Mouse (Mus musculus): ENCODE measurements around the gene Olfr1157. TPM values are rescaled to one million over a fixed set of nuclear protein-coding genes. Genes with fewer than 3 reads are reported as not detected.

Gene Olfr1157
- polyA plus RNA-seq (2015; fragmentation: Nextera tagmentation; extraction: Ambion mirVana), result not detected in 2 replicates

DNA sequence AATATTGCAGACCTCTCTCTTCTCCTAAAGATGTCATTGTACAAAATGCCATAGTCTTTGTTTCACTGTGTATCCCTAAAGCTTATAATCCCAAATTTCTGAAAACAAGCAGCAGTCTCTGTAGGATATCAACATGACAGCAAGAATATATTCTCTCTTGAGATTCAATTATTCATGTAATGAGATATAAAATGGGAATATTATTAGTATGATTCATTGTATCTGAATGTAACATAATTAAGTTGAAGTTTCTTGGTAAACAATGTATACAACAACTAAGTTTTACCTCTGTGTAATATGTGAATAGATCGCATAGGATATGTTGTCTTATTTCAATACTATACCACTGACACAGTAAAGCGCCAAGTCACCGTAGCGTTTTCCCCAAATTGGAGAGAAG lies at the start of gene Olfr1157:
Gene Olfr1157, minus strand, starts transcription at position 101 of the 400 bp plus-strand sequence.
- 96% methylated on average over 4 of the region's 4 CpGs for WGBS
- Histone ChIP-seq H3K27me3 (ENCODE audit: insufficient read depth, low read length) (no peaks in the 10 kb centered on the region), H3K9ac (ENCODE audit: low read depth, low read length) (no peak within 1 kb of the TSS), H3K27ac (no peak within 1 kb of the TSS), H3K4me3 (replicated peaks; ENCODE audit: low read depth, low read length) (no peak within 1 kb of the TSS), H3K36me3 (ENCODE audit: insufficient read depth, low read length) (no peaks in the 10 kb centered on the region), H3K4me2 (ENCODE audit: low read length) (no peak within 1 kb of the TSS), H3K4me1 (replicated peaks; ENCODE audit: insufficient read depth, low read length) (no peaks in the 10 kb centered on the region), H3K9me3 (replicated peaks; ENCODE audit: low read length) (no peaks in the 10 kb centered on the region)
- no peak for TF ChIP-seq CTCF (IDR thresholded peaks at IDR 0.05; ENCODE audit: low read depth)
- DNase-seq (ENCODE audit: low spot score), result no peak
- ATAC-seq (replicated peaks; ENCODE audit: low FRiP score, low read depth), result no peak

DNA sequence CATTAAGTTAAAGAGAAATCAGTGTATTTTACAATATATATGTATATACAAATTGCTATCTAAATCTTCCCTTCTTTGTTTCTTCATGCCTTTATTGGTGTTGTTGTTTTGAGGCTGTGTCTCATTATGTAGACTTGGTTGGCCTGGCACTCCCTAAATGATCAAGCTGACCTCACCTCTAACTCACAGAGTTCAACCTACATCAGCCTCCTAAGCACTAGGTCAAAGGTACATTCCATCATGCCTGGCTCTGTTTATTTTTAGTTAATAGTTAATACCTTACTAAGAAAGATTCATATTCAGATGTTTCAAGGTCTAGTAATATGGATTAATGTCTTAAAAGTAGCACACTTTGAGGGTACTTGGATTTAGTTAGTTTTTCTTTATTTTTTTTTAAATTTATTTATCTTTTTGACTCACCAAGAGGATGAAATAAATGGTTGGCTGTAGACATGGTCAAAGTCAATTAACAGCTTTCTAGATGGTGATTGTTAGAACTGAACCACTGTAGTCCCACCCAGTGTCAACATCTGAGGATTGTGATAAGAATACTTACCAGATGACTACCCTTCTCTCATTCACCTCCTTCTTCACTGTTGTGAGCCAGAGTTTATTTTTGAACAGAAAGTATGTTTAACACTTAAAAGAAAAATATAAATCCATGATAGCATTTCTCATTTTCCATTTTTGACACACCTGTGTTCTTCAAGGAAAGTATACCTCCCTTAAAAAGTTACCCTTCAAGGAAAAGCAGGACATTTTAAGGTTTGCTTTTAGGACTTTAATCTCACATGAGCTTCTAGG lies 39.6 kb upstream of the Olfr1157 start, which contains the start of gene Olfr1160:
Gene Olfr1160, minus strand, starts transcription at position 754 of the 804 bp plus-strand sequence.
- Histone ChIP-seq H3K9ac (ENCODE audit: low read depth, low read length) (no peak within 1 kb of the TSS), H3K36me3 (ENCODE audit: insufficient read depth, low read length) (no peaks in the 10 kb centered on the region), H3K27ac (no peak within 1 kb of the TSS), H3K4me2 (ENCODE audit: low read length) (no peak within 1 kb of the TSS), H3K9me3 (replicated peaks; ENCODE audit: low read length) (no peaks in the 10 kb centered on the region), H3K27me3 (ENCODE audit: insufficient read depth, low read length) (no peaks in the 10 kb centered on the region), H3K4me1 (replicated peaks; ENCODE audit: insufficient read depth, low read length) (no peaks in the 10 kb centered on the region), H3K4me3 (replicated peaks; ENCODE audit: low read depth, low read length) (no peak within 1 kb of the TSS)
- DNase-seq (ENCODE audit: low spot score), result no peak
- no peak for TF ChIP-seq CTCF (IDR thresholded peaks at IDR 0.05; ENCODE audit: low read depth)
- ATAC-seq (replicated peaks; ENCODE audit: low FRiP score, low read depth), result no peak

DNA sequence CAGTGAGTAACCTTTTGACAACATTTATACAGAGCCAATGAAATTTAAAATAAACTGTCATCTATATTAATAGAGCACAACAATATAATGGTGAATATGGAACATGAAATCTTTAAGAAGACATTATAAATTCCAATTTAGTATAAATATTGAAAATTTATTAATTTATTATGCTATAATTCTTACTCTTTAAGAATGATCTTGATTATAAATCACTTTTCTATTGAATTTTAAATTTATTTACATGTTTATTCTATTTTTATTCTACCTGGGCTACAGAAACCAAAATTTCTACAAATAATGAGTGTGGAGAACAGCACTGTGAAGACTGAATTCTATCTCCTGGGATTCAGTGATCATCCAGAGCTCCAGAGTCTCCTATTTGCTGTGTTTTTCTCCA lies 21.7 kb upstream of the Olfr1157 start, which contains the start of gene Olfr1158:
Gene Olfr1158, plus strand, starts transcription at position 301 of the 400 bp plus-strand sequence.
- Histone ChIP-seq H3K4me3 (replicated peaks; ENCODE audit: low read depth, low read length) (no peak within 1 kb of the TSS), H3K27me3 (ENCODE audit: insufficient read depth, low read length) (no peaks in the 10 kb centered on the region), H3K36me3 (ENCODE audit: insufficient read depth, low read length) (no peaks in the 10 kb centered on the region), H3K4me1 (replicated peaks; ENCODE audit: insufficient read depth, low read length) (no peaks in the 10 kb centered on the region), H3K4me2 (ENCODE audit: low read length) (no peak within 1 kb of the TSS), H3K9ac (ENCODE audit: low read depth, low read length) (no peak within 1 kb of the TSS), H3K9me3 (replicated peaks; ENCODE audit: low read length) (no peaks in the 10 kb centered on the region), H3K27ac (no peak within 1 kb of the TSS)
- no peak for DNase-seq (ENCODE audit: low spot score)
- no peak for ATAC-seq (replicated peaks; ENCODE audit: low FRiP score, low read depth)
- TF ChIP-seq CTCF (IDR thresholded peaks at IDR 0.05; ENCODE audit: low read depth), result no peak

DNA sequence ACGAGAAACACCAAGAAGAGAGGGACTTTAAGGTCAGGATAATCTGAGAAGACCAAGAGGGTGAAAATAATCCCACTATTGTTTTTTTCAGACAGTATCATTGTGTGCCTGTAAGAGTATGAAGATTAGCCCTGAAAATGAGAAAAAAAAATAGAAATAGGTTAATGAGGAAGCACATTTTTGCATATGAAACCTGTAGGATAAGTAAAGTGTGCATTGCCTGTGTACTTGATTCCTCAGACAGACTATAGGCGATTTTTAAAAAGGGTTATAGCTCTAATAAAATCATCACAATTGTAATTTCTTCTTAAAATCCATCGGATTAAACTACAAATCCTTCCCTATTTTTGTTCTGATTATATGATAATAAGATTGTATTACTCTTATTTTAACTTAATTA lies 6.5 kb upstream of the Olfr1157 start, which contains the start of gene Olfr74:
Gene Olfr74, minus strand, starts transcription at position 101 of the 400 bp plus-strand sequence.
- no peak for TF ChIP-seq CTCF (IDR thresholded peaks at IDR 0.05; ENCODE audit: low read depth)
- H3K27me3 ChIP-seq (ENCODE audit: insufficient read depth, low read length), result no peaks in the 10 kb centered on the region
- WGBS, result 67% methylated on average over 3 of the region's 3 CpGs

DNA sequence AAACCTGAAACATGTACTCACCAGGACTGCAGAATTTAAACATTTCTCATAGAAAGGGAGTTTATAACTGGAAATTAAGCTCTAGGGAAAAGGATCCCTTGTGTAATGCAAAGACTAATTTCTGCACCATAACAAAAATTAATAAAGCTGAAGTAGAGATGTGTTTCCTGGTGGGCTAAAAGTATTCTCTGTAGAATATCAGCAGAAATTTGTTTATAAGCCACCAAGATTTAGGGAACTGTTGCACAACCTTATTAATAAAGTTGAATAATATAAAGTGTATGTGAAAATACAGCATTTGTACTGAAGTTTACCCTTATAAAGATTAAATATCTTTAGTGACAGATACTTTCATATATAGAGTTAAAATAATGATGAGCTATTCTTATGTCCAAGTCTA lies 15.1 kb downstream of the Olfr1157 start, which contains the start of gene Olfr1156:
Gene Olfr1156, minus strand, starts transcription at position 101 of the 400 bp plus-strand sequence.
- Histone ChIP-seq H3K9me3 (replicated peaks; ENCODE audit: low read length) (no peaks in the 10 kb centered on the region), H3K4me3 (replicated peaks; ENCODE audit: low read depth, low read length) (no peak within 1 kb of the TSS), H3K27ac (no peak within 1 kb of the TSS), H3K27me3 (ENCODE audit: insufficient read depth, low read length) (no peaks in the 10 kb centered on the region), H3K4me2 (ENCODE audit: low read length) (no peak within 1 kb of the TSS), H3K4me1 (replicated peaks; ENCODE audit: insufficient read depth, low read length) (no peaks in the 10 kb centered on the region), H3K9ac (ENCODE audit: low read depth, low read length) (no peak within 1 kb of the TSS), H3K36me3 (ENCODE audit: insufficient read depth, low read length) (no peaks in the 10 kb centered on the region)
- ATAC-seq (replicated peaks; ENCODE audit: low FRiP score, low read depth) (no peak), DNase-seq (ENCODE audit: low spot score) (no peak)
- TF ChIP-seq CTCF (IDR thresholded peaks at IDR 0.05; ENCODE audit: low read depth), result no peak

More for the DNA sequence above, 6.5 kb upstream of the Olfr1157 start, which contains the start of gene Olfr74:
- Histone ChIP-seq H3K9me3 (replicated peaks; ENCODE audit: low read length) (no peaks in the 10 kb centered on the region), H3K36me3 (ENCODE audit: insufficient read depth, low read length) (no peaks in the 10 kb centered on the region), H3K4me2 (ENCODE audit: low read length) (no peak within 1 kb of the TSS), H3K27ac (no peak within 1 kb of the TSS), H3K9ac (ENCODE audit: low read depth, low read length) (no peak within 1 kb of the TSS), H3K4me3 (replicated peaks; ENCODE audit: low read depth, low read length) (no peak within 1 kb of the TSS), H3K4me1 (replicated peaks; ENCODE audit: insufficient read depth, low read length) (no peaks in the 10 kb centered on the region)
- DNase-seq (ENCODE audit: low spot score) (no peak), ATAC-seq (replicated peaks; ENCODE audit: low FRiP score, low read depth) (no peak)

DNA sequence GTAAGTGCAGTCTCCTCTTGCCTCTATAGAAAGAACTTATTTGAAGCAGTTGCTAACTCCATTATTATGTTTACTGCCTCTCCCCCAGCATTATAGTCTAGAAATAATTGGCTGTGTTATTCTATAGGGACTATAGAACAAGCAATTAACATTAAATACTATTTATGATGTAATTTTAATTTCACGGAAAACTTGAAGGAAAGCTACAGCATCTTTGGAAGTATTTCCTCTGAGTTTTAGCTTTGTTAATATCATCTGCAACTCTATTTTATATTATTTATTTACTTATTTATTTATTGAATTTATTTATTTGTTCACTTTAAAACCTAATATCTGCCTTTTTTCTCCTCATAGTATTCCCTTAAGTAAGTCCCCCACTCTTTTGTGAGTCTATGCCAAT lies 23.1 kb downstream of the Olfr1157 start, which contains the start of gene Olfr1155:
Gene Olfr1155, minus strand, starts transcription at position 101 of the 400 bp plus-strand sequence.
- TF ChIP-seq CTCF (IDR thresholded peaks at IDR 0.05; ENCODE audit: low read depth), result no peak
- H3K27ac ChIP-seq, result no peak within 1 kb of the TSS
- no peaks in the 10 kb centered on the region for H3K27me3 ChIP-seq (ENCODE audit: insufficient read depth, low read length)
- no peak within 1 kb of the TSS for H3K9ac ChIP-seq (ENCODE audit: low read depth, low read length)
- no peaks in the 10 kb centered on the region for H3K36me3 ChIP-seq (ENCODE audit: insufficient read depth, low read length)
- H3K4me2 ChIP-seq (ENCODE audit: low read length), result no peak within 1 kb of the TSS
- ATAC-seq (replicated peaks; ENCODE audit: low FRiP score, low read depth), result no peak
- 96% methylated on average over 1 of the region's 1 CpGs for WGBS
- no peaks in the 10 kb centered on the region for H3K9me3 ChIP-seq (replicated peaks; ENCODE audit: low read length)
- no peak within 1 kb of the TSS for H3K4me3 ChIP-seq (replicated peaks; ENCODE audit: low read depth, low read length)
- H3K4me1 ChIP-seq (replicated peaks; ENCODE audit: insufficient read depth, low read length), result no peaks in the 10 kb centered on the region
- no peak for DNase-seq (ENCODE audit: low spot score)

Other genes with a start within 250 kb of the Olfr1157 start
- gene Olfr1138, start 228.3 kb downstream of the Olfr1157 start, polyA plus RNA-seq (2015; fragmentation: Nextera tagmentation; extraction: Ambion mirVana), result not detected in 2 replicates
- not detected in 2 replicates for gene Olfr1140, start 224.5 kb downstream of the Olfr1157 start, polyA plus RNA-seq (2015; fragmentation: Nextera tagmentation; extraction: Ambion mirVana)
- gene Olfr1141, start 214.3 kb downstream of the Olfr1157 start, polyA plus RNA-seq (2015; fragmentation: Nextera tagmentation; extraction: Ambion mirVana), result not detected in 2 replicates
- gene Olfr152, start 188.8 kb downstream of the Olfr1157 start, polyA plus RNA-seq (2015; fragmentation: Nextera tagmentation; extraction: Ambion mirVana), result not detected in 2 replicates
- gene Olfr1143, start 167.7 kb downstream of the Olfr1157 start, polyA plus RNA-seq (2015; fragmentation: Nextera tagmentation; extraction: Ambion mirVana), result not detected in 2 replicates
- not detected in 2 replicates for gene Olfr1145, start 158.5 kb downstream of the Olfr1157 start, polyA plus RNA-seq (2015; fragmentation: Nextera tagmentation; extraction: Ambion mirVana)
- not detected in 2 replicates for gene Olfr1148, start 137.8 kb downstream of the Olfr1157 start, polyA plus RNA-seq (2015; fragmentation: Nextera tagmentation; extraction: Ambion mirVana)
- not detected in 2 replicates for gene Olfr1150-ps1, start 124.3 kb downstream of the Olfr1157 start, polyA plus RNA-seq (2015; fragmentation: Nextera tagmentation; extraction: Ambion mirVana)
- gene Olfr1151, start 112.4 kb downstream of the Olfr1157 start, polyA plus RNA-seq (2015; fragmentation: Nextera tagmentation; extraction: Ambion mirVana), result not detected in 2 replicates
- not detected in 2 replicates for gene Olfr1152, start 101.8 kb downstream of the Olfr1157 start, polyA plus RNA-seq (2015; fragmentation: Nextera tagmentation; extraction: Ambion mirVana)
- not detected in 2 replicates for gene Olfr1153, start 73.3 kb downstream of the Olfr1157 start, polyA plus RNA-seq (2015; fragmentation: Nextera tagmentation; extraction: Ambion mirVana)
- gene Olfr1154, start 63.1 kb downstream of the Olfr1157 start, polyA plus RNA-seq (2015; fragmentation: Nextera tagmentation; extraction: Ambion mirVana), result not detected in 2 replicates
- gene Olfr1155, start 23.2 kb downstream of the Olfr1157 start, polyA plus RNA-seq (2015; fragmentation: Nextera tagmentation; extraction: Ambion mirVana), result not detected in 2 replicates
- gene Olfr1156, start 15.2 kb downstream of the Olfr1157 start, polyA plus RNA-seq (2015; fragmentation: Nextera tagmentation; extraction: Ambion mirVana), result not detected in 2 replicates
- gene Olfr74, start 6.4 kb upstream of the Olfr1157 start, polyA plus RNA-seq (2015; fragmentation: Nextera tagmentation; extraction: Ambion mirVana), result not detected in 2 replicates
- not detected in 2 replicates for gene Olfr1158, start 21.8 kb upstream of the Olfr1157 start, polyA plus RNA-seq (2015; fragmentation: Nextera tagmentation; extraction: Ambion mirVana)
- not detected in 2 replicates for gene Olfr1160, start 40.0 kb upstream of the Olfr1157 start, polyA plus RNA-seq (2015; fragmentation: Nextera tagmentation; extraction: Ambion mirVana)
- gene Olfr1161, start 54.5 kb upstream of the Olfr1157 start, polyA plus RNA-seq (2015; fragmentation: Nextera tagmentation; extraction: Ambion mirVana), result not detected in 2 replicates
- gene Olfr73, start 69.4 kb upstream of the Olfr1157 start, polyA plus RNA-seq (2015; fragmentation: Nextera tagmentation; extraction: Ambion mirVana), result not detected in 2 replicates
- gene Olfr1162, start 82.8 kb upstream of the Olfr1157 start, polyA plus RNA-seq (2015; fragmentation: Nextera tagmentation; extraction: Ambion mirVana), result not detected in 2 replicates
- not detected in 2 replicates for gene Olfr1163, start 103.5 kb upstream of the Olfr1157 start, polyA plus RNA-seq (2015; fragmentation: Nextera tagmentation; extraction: Ambion mirVana)
- not detected in 2 replicates for gene Olfr1164, start 125.7 kb upstream of the Olfr1157 start, polyA plus RNA-seq (2015; fragmentation: Nextera tagmentation; extraction: Ambion mirVana)
- not detected in 2 replicates for gene Olfr1166, start 160.0 kb upstream of the Olfr1157 start, polyA plus RNA-seq (2015; fragmentation: Nextera tagmentation; extraction: Ambion mirVana)
- gene Olfr1167, start 186.9 kb upstream of the Olfr1157 start, polyA plus RNA-seq (2015; fragmentation: Nextera tagmentation; extraction: Ambion mirVana), result not detected in 2 replicates
- not detected in 2 replicates for gene Olfr1168, start 213.6 kb upstream of the Olfr1157 start, polyA plus RNA-seq (2015; fragmentation: Nextera tagmentation; extraction: Ambion mirVana)